Mouse (Mus musculus): ENCODE measurements around the gene Ms4a10. TPM values are rescaled to one million over a fixed set of nuclear protein-coding genes. Genes with fewer than 3 reads are reported as not detected.

Gene Ms4a10
- polyA plus RNA-seq, 1 experiment from 2014 or later: 0.32 TPM

- Histone ChIP-seq H3K9me3 (replicated peaks) (no peaks in the 10 kb centered on the region), H3K9ac (no peak overlapping the region), H3K4me2 (replicated peaks) (no peak overlapping the region), H3K4me1 (0 out of 2 replicates have a peak, but pooled peaks cover under 1% of the 10 kb centered on the region), H3K36me3 (no peaks in the 10 kb centered on the region), H3K27ac (replicated peaks) (no peak overlapping the region), H3K27me3 (no peaks in the 10 kb centered on the region; the same call in 1 of the 2 replicates), H3K4me3 (replicated peaks) (no peak overlapping the region)
- WGBS: 63% methylated on average over 5 of the region's 5 CpGs
- ATAC-seq (ENCODE audit: insufficient number of reproducible peaks, low FRiP score, low TSS enrichment, low read depth): no peak
Measured at GRCm38 (mm10) chr19:10916506-10916905, 58.0 kb downstream of the Ms4a10 start.

GRCm38 (mm10) chr19:10914870-10915269 lies 59.6 kb downstream of the Ms4a10 start:
- H3K27ac ChIP-seq (replicated peaks): no peak overlapping the region
- no peaks in the 10 kb centered on the region for H3K9me3 ChIP-seq (replicated peaks)
- H3K4me3 ChIP-seq (replicated peaks): no peak overlapping the region
- H3K4me1 ChIP-seq: peaks cover 5% of the 10 kb centered on the region; the same call in 1 of the 2 replicates
- WGBS: 77% methylated on average over 2 of the region's 2 CpGs
- no peaks in the 10 kb centered on the region for H3K36me3 ChIP-seq
- H3K4me2 ChIP-seq (replicated peaks): no peak overlapping the region
- no peak overlapping the region for H3K9ac ChIP-seq
- ATAC-seq (ENCODE audit: insufficient number of reproducible peaks, low FRiP score, low TSS enrichment, low read depth): no peak
- H3K27me3 ChIP-seq: no peaks in the 10 kb centered on the region; the same call in 1 of the 2 replicates

- 37% methylated on average over 7 of the region's 7 CpGs for WGBS
- H3K9ac ChIP-seq: no peak overlapping the region
Measured at GRCm38 (mm10) chr19:10914291-10914690, 60.2 kb downstream of the Ms4a10 start.

More at GRCm38 (mm10) chr19:10914291-10914690, 60.2 kb downstream of the Ms4a10 start:
- Histone ChIP-seq H3K27me3 (no peaks in the 10 kb centered on the region; the same call in 1 of the 2 replicates), H3K4me3 (replicated peaks) (no peak overlapping the region), H3K36me3 (no peaks in the 10 kb centered on the region), H3K4me2 (replicated peaks) (no peak overlapping the region), H3K9me3 (replicated peaks) (no peaks in the 10 kb centered on the region), H3K4me1 (peaks cover 10% of the 10 kb centered on the region; the same call in 1 of the 2 replicates), H3K27ac (replicated peaks) (no peak overlapping the region)
- ATAC-seq (ENCODE audit: insufficient number of reproducible peaks, low FRiP score, low TSS enrichment, low read depth): no peak

Other genes starting within 250 kb of the Ms4a10 start
- 0.81 and 1.3 TPM in 2 replicates for gene Cd5, start 235.7 kb downstream of the Ms4a10 start, polyA plus RNA-seq (2015; fragmentation: Nextera tagmentation; extraction: Ambion mirVana)
- 0.05 TPM in 1 of 2 replicates, not detected in the other for gene Cd6, start 144.6 kb downstream of the Ms4a10 start, polyA plus RNA-seq (2015; fragmentation: Nextera tagmentation; extraction: Ambion mirVana)
- gene Slc15a3, start 134.9 kb downstream of the Ms4a10 start, polyA plus RNA-seq (2015; fragmentation: Nextera tagmentation; extraction: Ambion mirVana): 2.0 and 2.3 TPM in 2 replicates
- gene Tmem132a, start 104.7 kb downstream of the Ms4a10 start, polyA plus RNA-seq (2015; fragmentation: Nextera tagmentation; extraction: Ambion mirVana): 82.1 and 82.5 TPM in 2 replicates
- gene Tmem109, start 92.7 kb downstream of the Ms4a10 start, polyA plus RNA-seq (2015; fragmentation: Nextera tagmentation; extraction: Ambion mirVana): 133 and 139 TPM in 2 replicates
- gene Prpf19, start 79.4 kb downstream of the Ms4a10 start, polyA plus RNA-seq (2015; fragmentation: Nextera tagmentation; extraction: Ambion mirVana): 45.2 and 49.4 TPM in 2 replicates
- not detected in 2 replicates for gene Zp1, start 54.0 kb downstream of the Ms4a10 start, polyA plus RNA-seq (2015; fragmentation: Nextera tagmentation; extraction: Ambion mirVana)
- 0.07 and 0.08 TPM in 2 replicates for gene Ptgdr2, start 37.5 kb downstream of the Ms4a10 start, polyA plus RNA-seq (2015; fragmentation: Nextera tagmentation; extraction: Ambion mirVana)
- 26.3 and 27.3 TPM in 2 replicates for gene Ccdc86, start 25.4 kb downstream of the Ms4a10 start, polyA plus RNA-seq (2015; fragmentation: Nextera tagmentation; extraction: Ambion mirVana)
- not detected in 2 replicates for gene Ms4a15, start 18.6 kb upstream of the Ms4a10 start, polyA plus RNA-seq (2015; fragmentation: Nextera tagmentation; extraction: Ambion mirVana)
- not detected in 2 replicates for gene Ms4a18, start 43.4 kb upstream of the Ms4a10 start, polyA plus RNA-seq (2015; fragmentation: Nextera tagmentation; extraction: Ambion mirVana)
- gene Ms4a8a, start 106.4 kb upstream of the Ms4a10 start, polyA plus RNA-seq (2015; fragmentation: Nextera tagmentation; extraction: Ambion mirVana): not detected in 2 replicates
- not detected in 2 replicates for gene 1700017D01Rik, start 156.2 kb upstream of the Ms4a10 start, polyA plus RNA-seq (2015; fragmentation: Nextera tagmentation; extraction: Ambion mirVana)
- not detected in 2 replicates for gene 1700025F22Rik, start 190.7 kb upstream of the Ms4a10 start, polyA plus RNA-seq (2015; fragmentation: Nextera tagmentation; extraction: Ambion mirVana)
- not detected in 2 replicates for gene Ms4a13, start 222.1 kb upstream of the Ms4a10 start, polyA plus RNA-seq (2015; fragmentation: Nextera tagmentation; extraction: Ambion mirVana)

Measured in embryonic facial prominence, embryonic 15.5 days (tissue).